Mouse (Mus musculus) MEL (cell line): ENCODE measurements around the gene Tcap. TPM values are rescaled to one million over a fixed set of nuclear protein-coding genes. Genes with fewer than 3 reads are reported as not detected.
A peak's percentile ranks its signal among the peaks of the same experiment; 100 is the strongest.
"Not testable (repeated sequence)": the region's sequence is repeated elsewhere in the genome, so short reads cannot be mapped to it uniquely, and the experiment has no call there.

Experiments
- DNase-seq: peaks from one replicate; pipeline ENCODE4 v3.0.0; 2011; ENCODE audit warnings: low read depth, low spot score
- H3K27ac ChIP-seq: 2 replicates; pipeline ENCODE4 v1.5.1; 2012; ENCODE audit warnings: low read depth, mild to moderate bottlenecking, control low read depth, low read length, moderate library complexity; ENCODE audit not compliant: control insufficient read depth
- H3K27me3 ChIP-seq, 2 experiments: fragments of 150-350 bp in 1 of 2; sonication (generic) in 1 of 2; 2 replicates each; pipeline ENCODE4 v1.6.1; 2012; ENCODE audit warnings: low read length in 2 of 2, mild to moderate bottlenecking in 2 of 2, improper control_type of control experiment in 1 of 2, moderate library complexity in 1 of 2; ENCODE audit not compliant: insufficient read depth in 2 of 2, control insufficient read depth in 1 of 2
- H3K36me3 ChIP-seq, 2 experiments: 2 replicates each; pipeline ENCODE4 v1.6.1; 2012 to 2014; ENCODE audit warnings: low read length in 2 of 2, improper control_type of control experiment in 1 of 2, inconsistent platforms in 1 of 2, mild to moderate bottlenecking in 1 of 2; ENCODE audit not compliant: insufficient read depth in 2 of 2, control insufficient read depth in 1 of 2
- H3K4me1 ChIP-seq, 2 experiments: fragments of 150-350 bp in 1 of 2; sonication (generic) in 1 of 2; 2 replicates each; pipeline ENCODE4 v1.6.1; 2012; ENCODE audit warnings: low read length in 2 of 2, improper control_type of control experiment in 1 of 2, mild to moderate bottlenecking in 1 of 2; ENCODE audit not compliant: insufficient read depth in 2 of 2, control insufficient read depth in 1 of 2
- H3K4me3 ChIP-seq, 2 experiments: fragments of 150-350 bp in 1 of 2; sonication (generic) in 1 of 2; 2 replicates each; pipeline ENCODE4 v1.5.1; 2012; ENCODE audit warnings: low read depth in 2 of 2, low read length in 2 of 2, mild to moderate bottlenecking in 2 of 2, moderate library complexity in 2 of 2, control low read depth in 1 of 2, improper control_type of control experiment in 1 of 2; ENCODE audit not compliant: control insufficient read depth in 1 of 2, insufficient read depth in 1 of 2
- H3K79me2 ChIP-seq: 2 replicates; pipeline ENCODE4 v1.6.1; 2012; ENCODE audit warnings: mild to moderate bottlenecking, low read length, moderate library complexity; ENCODE audit not compliant: control insufficient read depth, poor library complexity, insufficient read depth
- H3K9ac ChIP-seq: 2 replicates; pipeline ENCODE4 v1.6.1; 2012; ENCODE audit warnings: low read depth, mild to moderate bottlenecking, control low read depth, low read length, moderate library complexity; ENCODE audit not compliant: control insufficient read depth, poor library complexity, severe bottlenecking
- H3K9me3 ChIP-seq: fragments of 150-350 bp; sonication (generic); replicated peaks from 2 replicates; pipeline ENCODE4 v1.6.1; 2012; ENCODE audit warnings: mild to moderate bottlenecking, low read length, improper control_type of control experiment, moderate library complexity; ENCODE audit not compliant: insufficient read depth
- CHD2 ChIP-seq: IDR thresholded peaks from 2 replicates; pipeline ENCODE4 v1.6.1; 2011; ENCODE audit warnings: low read length, improper control_type of control experiment
- CTCF ChIP-seq, 3 experiments: IDR thresholded peaks in 2 of 3; conservative IDR thresholded peaks in 1 of 3; 2 replicates each; pipeline ENCODE4 v1.5.1; 2011 to 2012; ENCODE audit warnings: low read length in 3 of 3, low read depth in 2 of 3, mild to moderate bottlenecking in 2 of 3, improper control_type of control experiment in 1 of 3, inconsistent platforms in 1 of 3, mixed read lengths in 1 of 3, moderate library complexity in 1 of 3; ENCODE audit not compliant: control insufficient read depth in 1 of 3, insufficient read depth in 1 of 3, poor library complexity in 1 of 3, severe bottlenecking in 1 of 3
- ELF1 ChIP-seq: IDR thresholded peaks from 2 replicates; pipeline ENCODE4 v1.6.1; 2014; ENCODE audit warnings: low read depth, mild to moderate bottlenecking, inconsistent platforms, low read length, improper control_type of control experiment, moderate library complexity
- ETS1 ChIP-seq: IDR thresholded peaks from 2 replicates; pipeline ENCODE4 v1.6.1; 2012; ENCODE audit warnings: low read depth, mild to moderate bottlenecking, inconsistent platforms, low read length, improper control_type of control experiment, moderate library complexity
- GABPA ChIP-seq: IDR thresholded peaks from 2 replicates; pipeline ENCODE4 v1.6.1; 2012; ENCODE audit warnings: low read depth, mild to moderate bottlenecking, inconsistent platforms, low read length, improper control_type of control experiment, moderate library complexity
- GATA1 ChIP-seq: IDR thresholded peaks from 2 replicates; pipeline ENCODE4 v1.6.1; 2011; ENCODE audit warnings: low read depth, low read length, improper control_type of control experiment
- HCFC1 ChIP-seq: IDR thresholded peaks from 2 replicates; pipeline ENCODE4 v1.6.1; 2012; ENCODE audit warnings: low read depth, mild to moderate bottlenecking, inconsistent platforms, low read length, improper control_type of control experiment, moderate library complexity
- JUND ChIP-seq: IDR thresholded peaks from 2 replicates; pipeline ENCODE4 v1.6.1; 2011; ENCODE audit warnings: low read depth, mild to moderate bottlenecking, improper control_type of control experiment, low read length
- KAT2A ChIP-seq: conservative IDR thresholded peaks from 2 replicates; pipeline ENCODE4 v1.6.1; 2012; ENCODE audit warnings: low read depth, low read length, improper control_type of control experiment, inconsistent platforms
- MAFK ChIP-seq: IDR thresholded peaks from 2 replicates; pipeline ENCODE4 v1.6.1; 2011; ENCODE audit warnings: low read depth, mild to moderate bottlenecking, low read length, improper control_type of control experiment, borderline replicate concordance
- MAZ ChIP-seq: IDR thresholded peaks from 2 replicates; pipeline ENCODE4 v1.6.1; 2012; ENCODE audit warnings: low read depth, mild to moderate bottlenecking, inconsistent platforms, low read length, improper control_type of control experiment
- MEF2A ChIP-seq: IDR thresholded peaks from 2 replicates; pipeline ENCODE4 v1.6.1; 2014; ENCODE audit warnings: low read depth, mild to moderate bottlenecking, inconsistent platforms, low read length, improper control_type of control experiment; ENCODE audit not compliant: poor library complexity, insufficient replicate concordance, severe bottlenecking; ENCODE audit errors: extremely low read depth
- MXI1 ChIP-seq: IDR thresholded peaks from 2 replicates; pipeline ENCODE4 v1.6.1; 2011; ENCODE audit warnings: mild to moderate bottlenecking, low read depth, low read length, improper control_type of control experiment
- NELFE ChIP-seq: IDR thresholded peaks from 2 replicates; pipeline ENCODE4 v1.6.1; 2011; ENCODE audit warnings: low read depth, low read length, improper control_type of control experiment
- NRF1 ChIP-seq: IDR thresholded peaks from 2 replicates; pipeline ENCODE4 v1.6.1; 2014; ENCODE audit warnings: low read depth, mild to moderate bottlenecking, inconsistent platforms, low read length, improper control_type of control experiment, moderate library complexity; ENCODE audit not compliant: poor library complexity, insufficient read depth, severe bottlenecking
- POLR2A ChIP-seq, 2 experiments: IDR thresholded peaks; 2 replicates each; pipeline ENCODE4 v1.6.1; 2011 to 2012; ENCODE audit warnings: low read length in 2 of 2, mild to moderate bottlenecking in 2 of 2, control low read depth in 1 of 2, improper control_type of control experiment in 1 of 2, low read depth in 1 of 2, moderate library complexity in 1 of 2; ENCODE audit not compliant: control insufficient read depth in 1 of 2, insufficient read depth in 1 of 2, poor library complexity in 1 of 2
- SMC3 ChIP-seq: IDR thresholded peaks from 2 replicates; pipeline ENCODE4 v1.6.1; 2011; ENCODE audit warnings: low read depth, low read length, improper control_type of control experiment
- TAL1 ChIP-seq: IDR thresholded peaks from 2 replicates; pipeline ENCODE4 v1.6.1; 2012; ENCODE audit warnings: mild to moderate bottlenecking, inconsistent platforms, low read length, moderate library complexity, mixed read lengths
- USF1 ChIP-seq: IDR thresholded peaks from 2 replicates; pipeline ENCODE4 v1.6.1; 2014; ENCODE audit warnings: low read depth, mild to moderate bottlenecking, inconsistent platforms, low read length, improper control_type of control experiment, moderate library complexity
- USF2 ChIP-seq, 2 experiments: IDR thresholded peaks; 2 replicates each; pipeline ENCODE4 v1.6.1; 2011 to 2012; ENCODE audit warnings: improper control_type of control experiment in 2 of 2, low read length in 2 of 2, borderline replicate concordance in 1 of 2, inconsistent platforms in 1 of 2, low read depth in 1 of 2, mild to moderate bottlenecking in 1 of 2; ENCODE audit not compliant: insufficient read depth in 1 of 2
- ZC3H11A ChIP-seq: IDR thresholded peaks from 2 replicates; pipeline ENCODE4 v1.6.1; 2012; ENCODE audit warnings: low read depth, mild to moderate bottlenecking, inconsistent platforms, low read length, improper control_type of control experiment
- ZKSCAN1 ChIP-seq: IDR thresholded peaks from 2 replicates; pipeline ENCODE4 v1.6.1; 2012; ENCODE audit warnings: low read depth, mild to moderate bottlenecking, inconsistent platforms, low read length, improper control_type of control experiment, moderate library complexity
- polyA plus RNA-seq, 2 experiments: library from polyadenylated mRNA; stranded (reverse) in 1 of 2; unstranded in 1 of 2; fragments of >175 nt in 1 of 2; fragments of >200 nt in 1 of 2; gene quantifications; 2 replicates each; pipeline versions ENCODE4 v1.2.1 to v1.2.4; 2012; ENCODE audit warnings: low replicate concordance in 2 of 2, low read depth in 1 of 2; ENCODE audit not compliant: insufficient read length in 2 of 2, insufficient read depth in 1 of 2, missing spikeins in 1 of 2
- total RNA-seq: library from RNA; depleted of rRNA; stranded (reverse); fragments of 300-350 nt; gene quantifications from 2 replicates; pipeline ENCODE4 v1.2.3, GENCODE M21; 2012

The Tcap gene
- total and polyA plus RNA-seq, 3 experiments, result 0.07 TPM; not detected in 2

- Histone ChIP-seq H3K4me3 (no peak overlapping the region), H3K9me3 (no peaks in the 10 kb centered on the region), H3K79me2 (no peaks in the 10 kb centered on the region), H3K27me3 (no peaks in the 10 kb centered on the region), H3K36me3 (peaks cover 0 to 1% of the 10 kb centered on the region in 2 experiments; a peak in 1 of 4 replicates), H3K9ac (no peak overlapping the region), H3K27ac (no peak overlapping the region), H3K4me1 (no peaks in the 10 kb centered on the region)
- DNase-seq, result no peak
- TF ChIP-seq HCFC1, result no peak
- TF ChIP-seq GATA1, result no peak
- TF ChIP-seq GABPA, result no peak
- TF ChIP-seq ZC3H11A, result no peak
- no peak for TF ChIP-seq MXI1
- TF ChIP-seq ETS1, result no peak
- TF ChIP-seq, all 39 proteins: peak for 0
Measured at GRCm38 (mm10) chr11:98381651-98382050, 2.0 kb upstream of the Tcap start.

DNA sequence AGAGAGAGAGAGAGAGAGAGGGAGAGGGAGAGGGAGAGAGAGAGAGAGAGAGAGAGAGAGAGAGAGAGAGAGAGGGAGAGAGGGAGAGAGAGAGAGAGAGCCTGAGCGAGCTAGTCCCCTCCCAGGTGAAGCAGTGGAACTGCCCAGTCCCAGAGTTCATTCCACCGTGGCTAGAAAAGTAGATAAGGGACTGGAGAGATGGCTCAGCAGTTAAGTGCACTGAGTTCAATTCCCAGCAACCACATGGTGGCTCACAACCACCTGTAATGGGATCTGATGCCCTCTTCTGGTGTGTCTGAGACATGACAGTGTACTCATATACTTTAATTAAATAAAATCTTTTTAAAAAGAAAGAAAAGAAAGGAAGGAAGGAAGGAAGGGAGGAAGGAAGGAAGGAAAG is 1.2 kb upstream of the Tcap start:
- not testable (repeated sequence) for H3K79me2 ChIP-seq, H3K27ac ChIP-seq, H3K9me3 ChIP-seq
- TF ChIP-seq JUND (peak; percentile 65; the same call in 1 of the 2 replicates), CTCF (IDR thresholded peaks at IDR 0.05 in 2 of 3, conservative IDR thresholded peaks at IDR 0.05 in 1 of 3; ENCODE audit: control insufficient read depth in 1 of 3, insufficient read depth in 1 of 3, low read depth in 2 of 3, low read length in 3 of 3, poor library complexity in 1 of 3, severe bottlenecking in 1 of 3) (peak in 1 of 3 experiments; percentile 31; a peak in 1 of 6 replicates)
- TF ChIP-seq, all 39 proteins: peak for 2; not testable (repeated sequence) for 37
- H3K36me3 ChIP-seq, H3K4me3 ChIP-seq, H3K9ac ChIP-seq, DNase-seq, H3K27me3 ChIP-seq, H3K4me1 ChIP-seq: not testable (repeated sequence)

DNA sequence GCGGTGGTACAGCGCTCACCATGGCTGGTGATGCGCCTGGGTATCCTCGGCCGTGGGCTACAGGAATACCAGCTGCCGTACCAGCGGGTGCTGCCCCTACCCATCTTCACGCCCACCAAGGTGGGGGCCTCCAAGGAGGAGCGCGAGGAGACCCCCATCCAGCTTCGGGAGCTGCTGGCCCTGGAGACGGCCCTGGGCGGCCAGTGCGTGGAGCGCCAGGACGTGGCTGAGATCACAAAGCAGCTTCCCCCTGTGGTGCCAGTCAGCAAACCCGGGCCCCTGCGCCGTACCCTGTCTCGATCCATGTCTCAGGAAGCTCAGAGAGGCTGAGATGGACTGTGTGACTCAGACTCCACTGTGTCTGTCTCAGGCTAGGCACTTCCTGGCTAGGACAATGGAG is 605 bp downstream of the Tcap start:
- Histone ChIP-seq H3K4me3 (no peak overlapping the region), H3K27ac (no peak overlapping the region), H3K36me3 (no peaks in the 10 kb centered on the region), H3K27me3 (no peaks in the 10 kb centered on the region), H3K4me1 (peaks cover 0 to 6% of the 10 kb centered on the region in 2 experiments; a peak in 2 of 4 replicates), H3K9me3 (no peaks in the 10 kb centered on the region), H3K9ac (no peak overlapping the region), H3K79me2 (no peaks in the 10 kb centered on the region)
- DNase-seq, result no peak
- no peak for TF ChIP-seq NRF1
- TF ChIP-seq ZC3H11A, result no peak
- no peak for TF ChIP-seq MAFK
- TF ChIP-seq GABPA, result no peak
- no peak for TF ChIP-seq TAL1
- TF ChIP-seq JUND, result no peak
- TF ChIP-seq SMC3, result no peak
- TF ChIP-seq POLR2A (IDR thresholded peaks at IDR 0.05; ENCODE audit: control insufficient read depth in 1 of 2, insufficient read depth in 1 of 2, low read depth in 1 of 2, low read length in 2 of 2, poor library complexity in 1 of 2), result no peak
- TF ChIP-seq KAT2A, result no peak
- no peak for TF ChIP-seq ZKSCAN1
- TF ChIP-seq GATA1, result no peak
- no peak for TF ChIP-seq NELFE
- TF ChIP-seq MEF2A, result no peak
- no peak for TF ChIP-seq USF1
- no peak for TF ChIP-seq MAZ
- no peak for TF ChIP-seq ELF1
- TF ChIP-seq HCFC1, result no peak
- no peak for TF ChIP-seq USF2 (IDR thresholded peaks at IDR 0.05; ENCODE audit: borderline replicate concordance in 1 of 2, insufficient read depth in 1 of 2, low read depth in 1 of 2, low read length in 2 of 2)
- TF ChIP-seq CHD2, result no peak
